Mouse (Mus musculus) layer of hippocampus, adult 18-20 months (tissue): ENCODE results near the gene Runx1. TPM values are rescaled to one million over a fixed set of nuclear protein-coding genes. Genes with fewer than 3 reads are reported as not detected.

Source experiments
- DNase-seq, 2 experiments: peaks; one replicate each; pipeline ENCODE4 v3.0.0; 2022; ENCODE audit warnings: low spot score in 2 of 2
- total RNA-seq, 2 experiments: library from RNA; stranded (reverse); gene quantifications; 2 replicates each; pipeline ENCODE4 v1.2.3; 2021

The Runx1 gene
- total RNA-seq, 2 experiments from 2014 or later, result 1.3 to 2.1 TPM

- no peak for DNase-seq
Measured at GRCm38 (mm10) chr16:92753944-92754343, 72.0 kb downstream of the Runx1 start.

- no peak for DNase-seq
Measured at GRCm38 (mm10) chr16:92753139-92753538, 72.8 kb downstream of the Runx1 start.

GRCm38 (mm10) chr16:92748272-92748671 is 77.7 kb downstream of the Runx1 start:
- DNase-seq, result no peak

- no peak for DNase-seq
Measured at GRCm38 (mm10) chr16:92747062-92747461, 78.9 kb downstream of the Runx1 start.

- DNase-seq, result no peak
Measured at GRCm38 (mm10) chr16:92745239-92745638, 80.7 kb downstream of the Runx1 start.

- no peak for DNase-seq
Measured at GRCm38 (mm10) chr16:92744172-92744777, 81.7 kb downstream of the Runx1 start.

- DNase-seq, result no peak
Measured at GRCm38 (mm10) chr16:92743755-92744154, 82.2 kb downstream of the Runx1 start.

GRCm38 (mm10) chr16:92741342-92741741 is 84.6 kb downstream of the Runx1 start:
- DNase-seq, result no peak

- no peak for DNase-seq
Measured at GRCm38 (mm10) chr16:92740541-92740940, 85.4 kb downstream of the Runx1 start.

GRCm38 (mm10) chr16:92739997-92740396 is 86.0 kb downstream of the Runx1 start:
- peak in 1 of 2 experiments; percentile 11 for DNase-seq

- no peak for DNase-seq
Measured at GRCm38 (mm10) chr16:92739071-92739793, 86.7 kb downstream of the Runx1 start.

GRCm38 (mm10) chr16:92738476-92739010 is 87.4 kb downstream of the Runx1 start:
- DNase-seq, result no peak

- DNase-seq, result no peak
Measured at GRCm38 (mm10) chr16:92726870-92727269, 99.1 kb downstream of the Runx1 start.

- DNase-seq, result no peak
Measured at GRCm38 (mm10) chr16:92724526-92724925, 101.4 kb downstream of the Runx1 start.

- DNase-seq, result no peak
Measured at GRCm38 (mm10) chr16:92720678-92721077, 105.3 kb downstream of the Runx1 start.

- DNase-seq, result no peak
Measured at GRCm38 (mm10) chr16:92719725-92720124, 106.2 kb downstream of the Runx1 start.

GRCm38 (mm10) chr16:92715599-92716483 is 110.1 kb downstream of the Runx1 start:
- DNase-seq, result no peak

GRCm38 (mm10) chr16:92710161-92710560 is 115.8 kb downstream of the Runx1 start:
- no peak for DNase-seq

GRCm38 (mm10) chr16:92708718-92709117 is 117.2 kb downstream of the Runx1 start:
- no peak for DNase-seq

GRCm38 (mm10) chr16:92707712-92708111 is 118.2 kb downstream of the Runx1 start:
- DNase-seq, result peak; percentile 77 to 89

GRCm38 (mm10) chr16:92707146-92707545 is 118.8 kb downstream of the Runx1 start:
- no peak for DNase-seq
